Mouse (Mus musculus) heart, postnatal 0 days (tissue): ENCODE measurements around the gene Myh3. TPM values are rescaled to one million over a fixed set of nuclear protein-coding genes. Genes with fewer than 3 reads are reported as not detected.

Experiments
- ATAC-seq: fragments of 200-750 bp; cut with Nextera tagmentation; 2 replicates; pipeline ENCODE4 v1.8.0; 2017; ENCODE audit warnings: low read depth, moderate number of reproducible peaks, moderate library complexity; ENCODE audit not compliant: insufficient read depth
- DNase-seq: peaks from one replicate; pipeline ENCODE4 v3.0.0-alpha.2; 2016; ENCODE audit warnings: low spot score
- H3K27ac ChIP-seq: fragments of 300-500 bp; sonication (generic); 2 replicates; pipeline ENCODE4 v1.5.1; 2014; ENCODE audit warnings: low read depth, mild to moderate bottlenecking
- H3K27me3 ChIP-seq: fragments of 300-500 bp; sonication (generic); 2 replicates; pipeline ENCODE4 v1.6.1; 2014; ENCODE audit warnings: low read length, mixed read lengths; ENCODE audit not compliant: control insufficient read depth, insufficient read depth
- H3K36me3 ChIP-seq: fragments of 300-500 bp; sonication (generic); replicated peaks from 2 replicates; pipeline ENCODE4 v1.6.1; 2014; ENCODE audit warnings: low read length, mixed read lengths; ENCODE audit not compliant: control insufficient read depth, insufficient read depth
- H3K4me1 ChIP-seq: fragments of 300-500 bp; sonication (generic); 2 replicates; pipeline ENCODE4 v1.6.1; 2014; ENCODE audit warnings: antibody characterized with exemption; ENCODE audit not compliant: control insufficient read depth, insufficient read depth
- H3K4me2 ChIP-seq: fragments of 300-500 bp; sonication (generic); 2 replicates; pipeline ENCODE4 v1.6.1; 2014; ENCODE audit warnings: low read depth, mild to moderate bottlenecking, low read length, moderate library complexity
- H3K4me3 ChIP-seq: fragments of 300-500 bp; sonication (generic); 2 replicates; pipeline ENCODE4 v1.5.1; 2014; ENCODE audit warnings: low read depth, low read length
- H3K9ac ChIP-seq: fragments of 300-500 bp; sonication (generic); replicated peaks from 2 replicates; pipeline ENCODE4 v1.6.1; 2014; ENCODE audit warnings: low read depth, low read length, mixed read lengths
- H3K9me3 ChIP-seq: fragments of 300-500 bp; sonication (generic); replicated peaks from 2 replicates; pipeline ENCODE4 v1.6.1; 2016; ENCODE audit warnings: low read length; ENCODE audit not compliant: control insufficient read depth
- CTCF ChIP-seq: IDR thresholded peaks from 2 replicates; pipeline ENCODE4 v1.5.1; 2016; ENCODE audit warnings: antibody characterized with exemption, control low read depth, low read depth
- EP300 ChIP-seq: IDR thresholded peaks from 2 replicates; pipeline ENCODE4 v1.6.1; 2016; ENCODE audit warnings: antibody characterized with exemption, low read depth
- WGBS: fragments of 180-500 bp; shearing (Covaris S2); extraction: QIAGEN DNeasy Blood & Tissue Kit; methylation state at CpG from one replicate; pipeline ENCODE4 v1.1.7; 2014; 5-methylcytosine and 5-hydroxymethylcytosine counted together
- polyA plus RNA-seq: library from polyadenylated mRNA; unstranded; fragments of >200 nt; fragmentation: Nextera tagmentation; extraction: Ambion mirVana; gene quantifications from 2 replicates; pipeline ENCODE4 v1.2.1, GENCODE M21; 2015
- total RNA-seq: library from RNA; depleted of rRNA; stranded (reverse); fragments of >200 nt; gene quantifications from 2 replicates; pipeline ENCODE4 v1.2.3, GENCODE M21; 2014; ENCODE audit warnings: low replicate concordance

Myh3 gene
- total and polyA plus RNA-seq, 2 experiments from 2014 or later: 0.01 TPM; not detected in 1

GRCm38 (mm10) chr11:67048496-67048895 lies 29.6 kb upstream of the Myh3 start:
- WGBS: 82% methylated on average over 8 of the region's 8 CpGs
- H3K9me3 ChIP-seq: no peaks in the 10 kb centered on the region
- no peak overlapping the region for H3K4me2 ChIP-seq
- H3K27me3 ChIP-seq: no peaks in the 10 kb centered on the region
- H3K4me1 ChIP-seq: peaks cover 10% of the 10 kb centered on the region
- H3K36me3 ChIP-seq: no peaks in the 10 kb centered on the region; the same call in 1 of the 2 replicates
- H3K27ac ChIP-seq: no peak overlapping the region
- TF ChIP-seq CTCF (no peak), EP300 (no peak)
- no peak overlapping the region for H3K4me3 ChIP-seq
- no peak for DNase-seq
- no peak overlapping the region for H3K9ac ChIP-seq
- ATAC-seq: no peak

GRCm38 (mm10) chr11:67049256-67049655 lies 28.8 kb upstream of the Myh3 start:
- 91% methylated on average over 3 of the region's 3 CpGs for WGBS
- no peak for TF ChIP-seq EP300
- Histone ChIP-seq H3K4me2 (no peak overlapping the region), H3K36me3 (no peaks in the 10 kb centered on the region; the same call in 1 of the 2 replicates), H3K4me1 (peaks cover 12% of the 10 kb centered on the region), H3K27ac (no peak overlapping the region), H3K9ac (no peak overlapping the region), H3K27me3 (no peaks in the 10 kb centered on the region), H3K9me3 (no peaks in the 10 kb centered on the region), H3K4me3 (no peak overlapping the region)
- ATAC-seq (no peak), DNase-seq (no peak)

- H3K27me3 ChIP-seq: no peaks in the 10 kb centered on the region
- no peak for TF ChIP-seq CTCF
- TF ChIP-seq EP300: no peak
- WGBS: 9% methylated on average over 16 of the region's 16 CpGs
- H3K4me3 ChIP-seq: peak overlapping the region; percentile 78
- H3K4me1 ChIP-seq: peaks cover 12% of the 10 kb centered on the region
- no peak for ATAC-seq
- H3K27ac ChIP-seq: peak overlapping the region; percentile 87
- H3K9me3 ChIP-seq: no peaks in the 10 kb centered on the region
- H3K9ac ChIP-seq: peak overlapping the region; percentile 67
- DNase-seq: no peak
- H3K4me2 ChIP-seq: peak overlapping the region; percentile 83
- H3K36me3 ChIP-seq: peaks cover 16% of the 10 kb centered on the region
Observed at GRCm38 (mm10) chr11:67051676-67052320, 26.3 kb upstream of the Myh3 start.

- peaks cover 12% of the 10 kb centered on the region for H3K4me1 ChIP-seq
- H3K9me3 ChIP-seq: no peaks in the 10 kb centered on the region
- TF ChIP-seq CTCF (peak; percentile 32; the same call in 1 of the 2 replicates), EP300 (no peak)
- peak within 1 kb of the TSS; percentile 83 for H3K4me2 ChIP-seq
- H3K9ac ChIP-seq: peak within 1 kb of the TSS; percentile 67
- ATAC-seq: peak; percentile 93
- no peaks in the 10 kb centered on the region for H3K27me3 ChIP-seq
- peak within 1 kb of the TSS; percentile 78 for H3K4me3 ChIP-seq
- peak; percentile 92 for DNase-seq
- H3K27ac ChIP-seq: peak within 1 kb of the TSS; percentile 87
- WGBS: under 1% methylated on average over 50 of the region's 50 CpGs
- H3K36me3 ChIP-seq: peaks cover 23% of the 10 kb centered on the region
Observed at GRCm38 (mm10) chr11:67052321-67052952, 25.7 kb upstream of the Myh3 start, which contains the start of the genes Adprm and Sco1. Gene Adprm, minus strand, starts transcription at chr11:67052594. Gene Sco1, plus strand, starts transcription at chr11:67052670.

GRCm38 (mm10) chr11:67054754-67055365 lies 23.2 kb upstream of the Myh3 start:
- no peaks in the 10 kb centered on the region for H3K27me3 ChIP-seq
- H3K36me3 ChIP-seq: peaks cover 46% of the 10 kb centered on the region
- H3K4me1 ChIP-seq: peaks cover 8% of the 10 kb centered on the region; the same call in 1 of the 2 replicates
- H3K9ac ChIP-seq: no peak overlapping the region
- H3K9me3 ChIP-seq: no peaks in the 10 kb centered on the region
- TF ChIP-seq CTCF (no peak), EP300 (no peak)
- no peak overlapping the region for H3K4me2 ChIP-seq
- WGBS: 88% methylated on average over 8 of the region's 8 CpGs
- no peak for DNase-seq
- no peak overlapping the region for H3K4me3 ChIP-seq
- no peak overlapping the region for H3K27ac ChIP-seq
- ATAC-seq: no peak
